Mouse (Mus musculus) CH12.LX (cell line): ENCODE results near the gene Rassf8.

Experiments
- EP300 ChIP-seq: IDR thresholded peaks from 2 replicates; pipeline ENCODE4 v1.6.1; 2011; ENCODE audit warnings: low read length, improper control_type of control experiment
- POLR2A ChIP-seq: IDR thresholded peaks from 2 replicates; pipeline ENCODE4 v1.6.1; 2011; ENCODE audit warnings: low read depth, mild to moderate bottlenecking, improper control_type of control experiment, low read length
- POLR2AphosphoS2 ChIP-seq: IDR thresholded peaks from 2 replicates; pipeline ENCODE4 v1.6.1; 2011; ENCODE audit warnings: low read depth, low read length, improper control_type of control experiment

- TF ChIP-seq POLR2AphosphoS2, result no peak
- no peak for TF ChIP-seq POLR2A
- TF ChIP-seq EP300, result no peak
Measured at GRCm38 (mm10) chr6:145810015-145810414, 63.5 kb downstream of the Rassf8 start.
